ENCODE assay signal across 9 mouse cellular contexts in genomic region chr10:3572723-3573649, GRCm38 (mm10). TPM values are rescaled to one million over a fixed set of nuclear protein-coding genes. Genes with fewer than 3 reads are reported as not detected.
A peak's percentile ranks its signal among the peaks of the same experiment; 100 is the strongest.
DNase-seq lines count a peak whose midpoint lies in the region; ATAC-seq and TF ChIP-seq lines count a peak whose summit lies in the region.
"Had no signal": no experiment of that assay in that cellular context is flagged by ENCODE, and none has a peak within 500 bp of the region (broad histone marks: within the 10 kb centered on the region; RNA-seq: fewer than 3 reads in every experiment).

No protein-coding gene starts in this region.

- H3K9me3 ChIP-seq in ES-Bruce4 (replicated peaks; ENCODE audit: control insufficient read depth, insufficient read depth, low read length, poor library complexity, severe bottlenecking): no peaks in the 10 kb centered on the region
- H3K9me3 ChIP-seq in forebrain, embryonic 14.5 days (replicated peaks; ENCODE audit: control insufficient read depth, low read length): no peaks in the 10 kb centered on the region
- no peaks in the 10 kb centered on the region for H3K9me3 ChIP-seq in hindbrain, embryonic 15.5 days
- no peaks in the 10 kb centered on the region for H3K9me3 ChIP-seq in midbrain, embryonic 12.5 days

- H3K27ac ChIP-seq in ES-Bruce4 (ENCODE audit: insufficient read depth, low read length): no peak overlapping the region
- no peak overlapping the region for H3K27ac ChIP-seq in forebrain, embryonic 14.5 days (ENCODE audit: low read depth, low read length)
- no peak overlapping the region for H3K27ac ChIP-seq in hindbrain, embryonic 15.5 days (replicated peaks)
- no peak overlapping the region for H3K27ac ChIP-seq in midbrain, embryonic 12.5 days (replicated peaks)

- no peak overlapping the region for H3K4me3 ChIP-seq in ES-Bruce4 (ENCODE audit: low read depth, low read length)
- no peak overlapping the region for H3K4me3 ChIP-seq in forebrain, embryonic 14.5 days (ENCODE audit: low read depth, low read length)
- H3K4me3 ChIP-seq in hindbrain, embryonic 15.5 days: no peak overlapping the region
- H3K4me3 ChIP-seq in midbrain, embryonic 12.5 days: no peak overlapping the region

- 0 out of 2 replicates have a peak, but pooled peaks have one; percentile 60 for ATAC-seq in forebrain, embryonic 14.5 days
- ATAC-seq in hindbrain, embryonic 15.5 days (ENCODE audit: low FRiP score, low read depth): peak; percentile 27; the same call in 1 of the 2 replicates
- peak; percentile 75 for ATAC-seq in midbrain, embryonic 12.5 days (ENCODE audit: low FRiP score, low read depth)
- ATAC-seq in CD4-positive, CD25-positive, alpha-beta regulatory T cell, adult 4 months: no peak

- H3K4me1 ChIP-seq in ES-Bruce4 (ENCODE audit: control insufficient read depth, insufficient read depth, low read length): no peaks in the 10 kb centered on the region
- no peaks in the 10 kb centered on the region for H3K4me1 ChIP-seq in forebrain, embryonic 14.5 days (ENCODE audit: control insufficient read depth, insufficient read depth, low read length)
- no peaks in the 10 kb centered on the region for H3K4me1 ChIP-seq in hindbrain, embryonic 15.5 days (replicated peaks)
- no peaks in the 10 kb centered on the region for H3K4me1 ChIP-seq in midbrain, embryonic 12.5 days

- H3K27me3 ChIP-seq in ES-Bruce4 (ENCODE audit: control insufficient read depth, insufficient read depth, low read length, poor library complexity, severe bottlenecking): no peaks in the 10 kb centered on the region
- H3K27me3 ChIP-seq in forebrain, embryonic 14.5 days (replicated peaks; ENCODE audit: control insufficient read depth, insufficient read depth, low read length): no peaks in the 10 kb centered on the region
- no peaks in the 10 kb centered on the region for H3K27me3 ChIP-seq in hindbrain, embryonic 15.5 days
- no peaks in the 10 kb centered on the region for H3K27me3 ChIP-seq in midbrain, embryonic 12.5 days

- TF ChIP-seq CTCF in ES-Bruce4 (IDR thresholded peaks at IDR 0.05; ENCODE audit: low read depth, low read length): peak; percentile 13

- no peak for TF ChIP-seq EP300 in ES-Bruce4 (IDR thresholded peaks at IDR 0.05; ENCODE audit: insufficient read depth, low read depth, low read length)

- 68% methylated on average over 10 of the region's 10 CpGs for WGBS in forebrain, embryonic 14.5 days
- WGBS in hindbrain, embryonic 15.5 days: 79% methylated on average over 10 of the region's 10 CpGs
- 71% methylated on average over 10 of the region's 10 CpGs for WGBS in midbrain, embryonic 12.5 days

- H3K9ac ChIP-seq in ES-Bruce4 (ENCODE audit: low read depth, poor library complexity, severe bottlenecking): no peak overlapping the region
- H3K9ac ChIP-seq in forebrain, embryonic 14.5 days (ENCODE audit: low read length): no peak overlapping the region
- no peak overlapping the region for H3K9ac ChIP-seq in hindbrain, embryonic 15.5 days
- no peak overlapping the region for H3K9ac ChIP-seq in midbrain, embryonic 12.5 days (replicated peaks)

- no peak overlapping the region for H3K4me2 ChIP-seq in forebrain, embryonic 14.5 days (ENCODE audit: low read length)
- no peak overlapping the region for H3K4me2 ChIP-seq in hindbrain, embryonic 15.5 days
- no peak overlapping the region for H3K4me2 ChIP-seq in midbrain, embryonic 12.5 days (replicated peaks)

- no peak for TF ChIP-seq POLR2A in ES-Bruce4 (IDR thresholded peaks at IDR 0.05; ENCODE audit: insufficient read depth, low read length)

- H3K36me3 ChIP-seq in ES-Bruce4 (ENCODE audit: control insufficient read depth, insufficient read depth, low read length, poor library complexity, severe bottlenecking): no peaks in the 10 kb centered on the region
- no peaks in the 10 kb centered on the region for H3K36me3 ChIP-seq in forebrain, embryonic 14.5 days (ENCODE audit: control insufficient read depth, insufficient read depth, low read length)
- no peaks in the 10 kb centered on the region for H3K36me3 ChIP-seq in hindbrain, embryonic 15.5 days
- no peaks in the 10 kb centered on the region for H3K36me3 ChIP-seq in midbrain, embryonic 12.5 days

- peak; percentile 48 to 82 for DNase-seq in adrenal gland, adult (ENCODE audit: inconsistent age in 2 of 2, low spot score in 1 of 2)
- DNase-seq in forebrain, embryonic 14.5 days (ENCODE audit: low spot score): peak; percentile 51
- peak; percentile 13 to 35 for DNase-seq in layer of hippocampus, postnatal 36 days
- DNase-seq in cerebellum, postnatal 14 days: no peak

RNA-seq across cellular contexts. Expression of gene Iyd, which starts 32.9 kb away (rescaled TPM):
- not detected in 2 replicates for polyA plus RNA-seq in ES-Bruce4 (2011; ENCODE audit: insufficient read depth, insufficient read length, low read depth, missing spikeins)
- polyA plus RNA-seq in forebrain, embryonic 14.5 days (2014; fragmentation: Nextera tagmentation; extraction: Ambion mirVana): 0.53 and 0.91 TPM in 2 replicates
- polyA plus RNA-seq in hindbrain, embryonic 15.5 days (2015; fragmentation: Nextera tagmentation; extraction: Ambion mirVana): 0.31 and 0.43 TPM in 2 replicates
- total RNA-seq in layer of hippocampus, postnatal 36 days (2021): 1 to 10 TPM; 7.6 to 9.5 TPM
- 0.11 TPM in 1 of 2 replicates, not detected in the other for polyA plus RNA-seq in midbrain, embryonic 12.5 days (2016; fragmentation: Nextera tagmentation; extraction: Ambion mirVana)
- polyA plus RNA-seq in CD4-positive, CD25-positive, alpha-beta regulatory T cell, adult 4 months (2017; shearing (Covaris generic)): not detected
- polyA plus RNA-seq: testis, adult 2 months had no signal

Comparison
In these comparisons a context has a peak if more than half of its experiments do, and no peak if none do; other contexts are left out.
1. DNase-seq: peak in adrenal gland, adult (2 of 2), forebrain, embryonic 14.5 days (single experiment) and layer of hippocampus, postnatal 36 days (2 of 2); none in cerebellum, postnatal 14 days (0 of 2).